Mouse (Mus musculus) CH12.LX (cell line): ENCODE results near the gene Rtf1.

ENCODE experiments used
- BHLHE40 ChIP-seq: IDR thresholded peaks from 2 replicates; pipeline ENCODE4 v1.6.1; 2011; ENCODE audit warnings: mild to moderate bottlenecking, low read depth, low read length, improper control_type of control experiment
- CTCF ChIP-seq, 2 experiments: IDR thresholded peaks in 1 of 2; conservative IDR thresholded peaks in 1 of 2; 2 replicates each; pipeline ENCODE4 v1.5.1; 2011 to 2012; ENCODE audit warnings: low read depth in 2 of 2, low read length in 2 of 2, improper control_type of control experiment in 1 of 2, inconsistent platforms in 1 of 2, mild to moderate bottlenecking in 1 of 2, moderate library complexity in 1 of 2
- EP300 ChIP-seq: IDR thresholded peaks from 2 replicates; pipeline ENCODE4 v1.6.1; 2011; ENCODE audit warnings: low read length, improper control_type of control experiment
- ETS1 ChIP-seq: conservative IDR thresholded peaks from 2 replicates; pipeline ENCODE4 v1.6.1; 2012; ENCODE audit warnings: low read depth, mild to moderate bottlenecking, inconsistent platforms, low read length, improper control_type of control experiment, moderate library complexity
- NELFE ChIP-seq: IDR thresholded peaks from 2 replicates; pipeline ENCODE4 v1.6.1; 2011; ENCODE audit warnings: low read depth, low read length, improper control_type of control experiment
- POLR2A ChIP-seq: IDR thresholded peaks from 2 replicates; pipeline ENCODE4 v1.6.1; 2011; ENCODE audit warnings: low read depth, mild to moderate bottlenecking, improper control_type of control experiment, low read length
- POLR2AphosphoS2 ChIP-seq: IDR thresholded peaks from 2 replicates; pipeline ENCODE4 v1.6.1; 2011; ENCODE audit warnings: low read depth, low read length, improper control_type of control experiment
- RCOR1 ChIP-seq: conservative IDR thresholded peaks from 2 replicates; pipeline ENCODE4 v1.6.1; 2012; ENCODE audit warnings: low read depth, mild to moderate bottlenecking, inconsistent platforms, low read length, improper control_type of control experiment
- SIN3A ChIP-seq: IDR thresholded peaks from 2 replicates; pipeline ENCODE4 v1.6.1; 2012; ENCODE audit warnings: low read length, improper control_type of control experiment, inconsistent platforms
- UBTF ChIP-seq: IDR thresholded peaks from 2 replicates; pipeline ENCODE4 v1.6.1; 2012; ENCODE audit warnings: low read depth, mild to moderate bottlenecking, inconsistent platforms, low read length, improper control_type of control experiment, moderate library complexity
- ZKSCAN1 ChIP-seq: IDR thresholded peaks from 2 replicates; pipeline ENCODE4 v1.6.1; 2012; ENCODE audit warnings: low read depth, inconsistent platforms, low read length, improper control_type of control experiment, borderline replicate concordance
- ZNF384 ChIP-seq: IDR thresholded peaks from 2 replicates; pipeline ENCODE4 v1.6.1; 2012; ENCODE audit warnings: low read depth, low read length, improper control_type of control experiment, inconsistent platforms

- TF ChIP-seq ETS1 (no peak), CTCF (conservative IDR thresholded peaks at IDR 0.05 in 1 of 2, IDR thresholded peaks at IDR 0.05 in 1 of 2; ENCODE audit: low read depth in 2 of 2, low read length in 2 of 2) (no peak), NELFE (no peak), UBTF (no peak), SIN3A (no peak), ZNF384 (no peak), POLR2A (no peak), EP300 (no peak), RCOR1 (no peak), POLR2AphosphoS2 (no peak), ZKSCAN1 (no peak), BHLHE40 (no peak)
These were observed 28.3 kb downstream of the Rtf1 start for GRCm38 (mm10) chr2:119703171-119703570.
